Mouse (Mus musculus) limb, embryonic 11.5 days (tissue): Measurements from ENCODE around the gene Diablo. TPM values are rescaled to one million over a fixed set of nuclear protein-coding genes. Genes with fewer than 3 reads are reported as not detected.

Source experiments
- ATAC-seq: fragments of 200-750 bp; cut with Nextera tagmentation; 2 replicates; pipeline ENCODE4 v1.8.0; 2017; ENCODE audit warnings: low read depth; ENCODE audit not compliant: insufficient number of reproducible peaks, low FRiP score, low TSS enrichment
- DNase-seq: peaks from one replicate; pipeline ENCODE4 v3.0.0-alpha.2; 2015; ENCODE audit warnings: low spot score
- H3K27ac ChIP-seq: fragments of 300-500 bp; sonication (generic); replicated peaks from 2 replicates; pipeline ENCODE4 v1.5.1; 2014; ENCODE audit warnings: low read depth, mild to moderate bottlenecking, low read length
- H3K27me3 ChIP-seq: fragments of 300-500 bp; sonication (generic); 2 replicates; pipeline ENCODE4 v1.6.1; 2014; ENCODE audit warnings: mild to moderate bottlenecking, low read length, mixed read lengths; ENCODE audit not compliant: control insufficient read depth, insufficient read depth
- H3K36me3 ChIP-seq: fragments of 300-500 bp; sonication (generic); 2 replicates; pipeline ENCODE4 v1.6.1; 2014; ENCODE audit warnings: mild to moderate bottlenecking, low read length, moderate library complexity, mixed read lengths; ENCODE audit not compliant: control insufficient read depth, insufficient read depth
- H3K4me1 ChIP-seq: fragments of 300-500 bp; sonication (generic); 2 replicates; pipeline ENCODE4 v1.6.1; 2014; ENCODE audit warnings: low read length, mixed read lengths; ENCODE audit not compliant: control insufficient read depth, insufficient read depth
- H3K4me2 ChIP-seq: fragments of 300-500 bp; sonication (generic); 2 replicates; pipeline ENCODE4 v1.6.1; 2014; ENCODE audit warnings: low read depth, mild to moderate bottlenecking, moderate library complexity; ENCODE audit not compliant: severe bottlenecking
- H3K4me3 ChIP-seq: fragments of 300-500 bp; sonication (generic); 2 replicates; pipeline ENCODE4 v1.5.1; 2014; ENCODE audit warnings: low read depth, low read length
- H3K9ac ChIP-seq: fragments of 300-500 bp; sonication (generic); 2 replicates; pipeline ENCODE4 v1.6.1; 2014; ENCODE audit warnings: mild to moderate bottlenecking, low read length
- H3K9me3 ChIP-seq: fragments of 300-500 bp; sonication (generic); 2 replicates; pipeline ENCODE4 v1.6.1; 2016; ENCODE audit warnings: low read length; ENCODE audit not compliant: control insufficient read depth
- WGBS: fragments of 180-500 bp; shearing (Covaris S2); extraction: QIAGEN DNeasy Blood & Tissue Kit; methylation state at CpG from one replicate; pipeline ENCODE4 v1.1.7; 2014; 5-methylcytosine and 5-hydroxymethylcytosine counted together
- polyA plus RNA-seq: library from polyadenylated mRNA; unstranded; fragments of >200 nt; fragmentation: Nextera tagmentation; extraction: Ambion mirVana; gene quantifications from 2 replicates; pipeline ENCODE4 v1.2.1, GENCODE M21; 2014

The Diablo gene
- polyA plus RNA-seq = 120 and 124 TPM in 2 replicates

- H3K36me3 ChIP-seq = no peaks in the 10 kb centered on the region
- WGBS = under 1% methylated on average over 75 of the region's 82 CpGs
- peak within 1 kb of the TSS; percentile 87 for H3K9ac ChIP-seq
- 0 out of 2 replicates have a peak within 1 kb of the TSS, but pooled peaks have one; percentile 30 for H3K27ac ChIP-seq
- H3K4me2 ChIP-seq = peak within 1 kb of the TSS; percentile 94
- no peaks in the 10 kb centered on the region for H3K27me3 ChIP-seq
- peak; percentile 96 for ATAC-seq
- H3K4me1 ChIP-seq = peaks cover 15% of the 10 kb centered on the region
- H3K4me3 ChIP-seq = peak within 1 kb of the TSS; percentile 95
- no peaks in the 10 kb centered on the region for H3K9me3 ChIP-seq
- peak; percentile 99 for DNase-seq
These were observed at the start of gene Diablo for GRCm38 (mm10) chr5:123523692-123524392. Diablo (minus strand) TSS chr5:123524176.

- H3K27me3 ChIP-seq = no peaks in the 10 kb centered on the region
- peak overlapping the region; percentile 32 for H3K4me2 ChIP-seq
- H3K9me3 ChIP-seq = no peaks in the 10 kb centered on the region
- 64% methylated on average over 8 of the region's 8 CpGs for WGBS
- no peak overlapping the region for H3K9ac ChIP-seq
- DNase-seq (peak; percentile 21), ATAC-seq (peak; percentile 13; the same call in 1 of the 2 replicates)
- no peak overlapping the region for H3K27ac ChIP-seq
- H3K4me1 ChIP-seq = no peaks in the 10 kb centered on the region
- no peaks in the 10 kb centered on the region; the same call in 1 of the 2 replicates for H3K36me3 ChIP-seq
- H3K4me3 ChIP-seq = peak overlapping the region; percentile 87; the same call in 1 of the 2 replicates
These were observed 49.4 kb upstream of the Diablo start for GRCm38 (mm10) chr5:123573362-123573761.

GRCm38 (mm10) chr5:123572357-123573186 is 48.6 kb upstream of the Diablo start, which contains the start of gene Vps33a:
Vps33a (minus strand) TSS chr5:123573038.
- Histone ChIP-seq H3K27ac (no peak within 1 kb of the TSS), H3K27me3 (no peaks in the 10 kb centered on the region), H3K9me3 (no peaks in the 10 kb centered on the region), H3K9ac (peak within 1 kb of the TSS; percentile 74), H3K36me3 (no peaks in the 10 kb centered on the region; the same call in 1 of the 2 replicates), H3K4me1 (no peaks in the 10 kb centered on the region), H3K4me2 (peak within 1 kb of the TSS; percentile 76), H3K4me3 (peak within 1 kb of the TSS; percentile 87)
- WGBS = under 1% methylated on average over 54 of the region's 54 CpGs
- peak; percentile 100 for DNase-seq
- ATAC-seq = peak; percentile 87

- no peak overlapping the region for H3K4me2 ChIP-seq
- H3K9me3 ChIP-seq = no peaks in the 10 kb centered on the region
- no peaks in the 10 kb centered on the region for H3K27me3 ChIP-seq
- 95% methylated on average over 11 of the region's 11 CpGs for WGBS
- H3K4me1 ChIP-seq = no peaks in the 10 kb centered on the region
- H3K36me3 ChIP-seq = peaks cover 9% of the 10 kb centered on the region
- ATAC-seq (no peak), DNase-seq (no peak)
- no peak overlapping the region for H3K27ac ChIP-seq
- H3K9ac ChIP-seq = no peak overlapping the region
- H3K4me3 ChIP-seq = no peak overlapping the region
These were observed 37.2 kb upstream of the Diablo start for GRCm38 (mm10) chr5:123561128-123561527.

GRCm38 (mm10) chr5:123559588-123559987 is 35.6 kb upstream of the Diablo start:
- Histone ChIP-seq H3K4me2 (no peak overlapping the region), H3K4me1 (no peaks in the 10 kb centered on the region), H3K36me3 (peaks cover 9% of the 10 kb centered on the region; the same call in 1 of the 2 replicates), H3K27me3 (no peaks in the 10 kb centered on the region), H3K4me3 (no peak overlapping the region), H3K27ac (no peak overlapping the region), H3K9me3 (no peaks in the 10 kb centered on the region), H3K9ac (no peak overlapping the region)
- DNase-seq (no peak), ATAC-seq (no peak)
- WGBS = 95% methylated on average over 8 of the region's 8 CpGs

- no peak overlapping the region for H3K9ac ChIP-seq
- H3K4me2 ChIP-seq = no peak overlapping the region
- DNase-seq (no peak), ATAC-seq (no peak)
- H3K27ac ChIP-seq = no peak overlapping the region
- H3K4me3 ChIP-seq = no peak overlapping the region
- peaks cover 6% of the 10 kb centered on the region; the same call in 1 of the 2 replicates for H3K36me3 ChIP-seq
- no peaks in the 10 kb centered on the region for H3K27me3 ChIP-seq
- no peaks in the 10 kb centered on the region for H3K9me3 ChIP-seq
- 81% methylated on average over 2 of the region's 2 CpGs for WGBS
- no peaks in the 10 kb centered on the region for H3K4me1 ChIP-seq
These were observed 32.5 kb upstream of the Diablo start for GRCm38 (mm10) chr5:123556451-123556850.

- Histone ChIP-seq H3K27me3 (no peaks in the 10 kb centered on the region), H3K4me2 (no peak overlapping the region), H3K4me1 (no peaks in the 10 kb centered on the region), H3K9ac (no peak overlapping the region), H3K36me3 (peaks cover 4% of the 10 kb centered on the region; the same call in 1 of the 2 replicates), H3K9me3 (no peaks in the 10 kb centered on the region), H3K27ac (no peak overlapping the region), H3K4me3 (no peak overlapping the region)
- no peak for DNase-seq
- 92% methylated on average over 7 of the region's 7 CpGs for WGBS
- no peak for ATAC-seq
These were observed 31.7 kb upstream of the Diablo start for GRCm38 (mm10) chr5:123555693-123556092.

GRCm38 (mm10) chr5:123533801-123534200 is 9.8 kb upstream of the Diablo start:
- peaks cover 18% of the 10 kb centered on the region for H3K36me3 ChIP-seq
- no peak overlapping the region for H3K4me2 ChIP-seq
- H3K27me3 ChIP-seq = no peaks in the 10 kb centered on the region
- DNase-seq (no peak), ATAC-seq (no peak)
- H3K9ac ChIP-seq = no peak overlapping the region
- no peaks in the 10 kb centered on the region for H3K9me3 ChIP-seq
- H3K27ac ChIP-seq = no peak overlapping the region
- H3K4me1 ChIP-seq = no peaks in the 10 kb centered on the region
- no peak overlapping the region for H3K4me3 ChIP-seq
- 95% methylated on average over 10 of the region's 10 CpGs for WGBS
